Mouse (Mus musculus): Measurements from ENCODE around the gene Pou3f1. TPM values are rescaled to one million over a fixed set of nuclear protein-coding genes. Genes with fewer than 3 reads are reported as not detected.
"Not testable (repeated sequence)": the region's sequence is repeated elsewhere in the genome, so short reads cannot be mapped to it uniquely, and the experiment has no call there.

Gene Pou3f1
- polyA plus RNA-seq, 1 experiment from 2014 or later, result 3.0 TPM

DNA sequence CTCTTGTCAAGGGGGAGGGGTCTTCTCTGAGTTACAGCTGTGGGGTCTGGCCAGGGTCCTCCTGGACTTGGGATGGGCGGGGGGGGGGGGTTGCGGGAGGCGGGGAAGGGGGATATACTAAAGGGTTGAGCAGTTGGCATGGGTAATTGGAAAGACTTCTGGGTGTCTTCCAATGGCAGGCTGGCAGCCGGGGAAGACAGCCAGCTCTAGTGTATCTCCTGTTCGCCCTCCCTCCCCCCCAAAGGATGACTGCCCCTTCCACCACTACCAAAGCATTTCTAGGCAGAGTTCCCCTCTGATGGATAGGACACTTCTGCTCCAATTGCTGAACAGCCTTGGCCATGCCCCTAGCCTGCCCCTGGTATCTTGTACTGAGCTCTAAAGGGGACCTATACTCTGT lies 45.3 kb downstream of the Pou3f1 start:
- Histone ChIP-seq H3K9ac (ENCODE audit: low read depth, low read length) (no peak overlapping the region), H3K4me2 (ENCODE audit: low read length) (peak overlapping the region; percentile 99), H3K27me3 (replicated peaks; ENCODE audit: control insufficient read depth, insufficient read depth, low read length) (0 out of 2 replicates have a peak, but pooled peaks cover 5% of the 10 kb centered on the region), H3K4me1 (ENCODE audit: control insufficient read depth, insufficient read depth, low read depth, low read length) (peaks cover 20% of the 10 kb centered on the region), H3K27ac (ENCODE audit: low read depth, low read length) (peak overlapping the region; percentile 35; the same call in 1 of the 2 replicates), H3K9me3 (ENCODE audit: control insufficient read depth, low read length) (no peaks in the 10 kb centered on the region), H3K36me3 (ENCODE audit: control insufficient read depth, insufficient read depth, low read length) (no peaks in the 10 kb centered on the region), H3K4me3 (ENCODE audit: low read length) (peak overlapping the region; percentile 61)
- WGBS, result 17% methylated on average over 5 of the region's 5 CpGs
- ATAC-seq, result peak; percentile 52

DNA sequence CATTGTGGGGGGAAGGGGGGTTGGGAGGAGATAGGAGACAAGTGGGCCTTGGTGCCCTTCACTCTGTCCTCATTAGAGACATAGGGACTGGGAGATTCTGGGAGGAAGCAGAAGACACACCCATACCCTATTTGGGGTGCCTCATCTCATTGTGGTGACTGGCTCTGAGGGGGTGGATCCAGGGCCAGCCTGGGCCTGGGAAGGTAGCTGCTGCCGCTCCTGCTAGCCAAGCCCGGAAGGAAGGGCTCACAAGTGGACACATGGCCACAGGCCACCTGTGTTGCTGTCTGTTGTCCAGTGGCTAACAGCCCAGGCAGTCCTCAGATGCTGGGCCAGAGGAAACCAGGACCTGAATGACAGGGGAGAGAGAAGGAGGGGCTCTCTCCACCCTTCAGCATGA lies 46.8 kb downstream of the Pou3f1 start:
- ATAC-seq, result no peak
- peaks cover 8% of the 10 kb centered on the region; the same call in 1 of the 2 replicates for H3K27me3 ChIP-seq (replicated peaks; ENCODE audit: control insufficient read depth, insufficient read depth, low read length)

DNA sequence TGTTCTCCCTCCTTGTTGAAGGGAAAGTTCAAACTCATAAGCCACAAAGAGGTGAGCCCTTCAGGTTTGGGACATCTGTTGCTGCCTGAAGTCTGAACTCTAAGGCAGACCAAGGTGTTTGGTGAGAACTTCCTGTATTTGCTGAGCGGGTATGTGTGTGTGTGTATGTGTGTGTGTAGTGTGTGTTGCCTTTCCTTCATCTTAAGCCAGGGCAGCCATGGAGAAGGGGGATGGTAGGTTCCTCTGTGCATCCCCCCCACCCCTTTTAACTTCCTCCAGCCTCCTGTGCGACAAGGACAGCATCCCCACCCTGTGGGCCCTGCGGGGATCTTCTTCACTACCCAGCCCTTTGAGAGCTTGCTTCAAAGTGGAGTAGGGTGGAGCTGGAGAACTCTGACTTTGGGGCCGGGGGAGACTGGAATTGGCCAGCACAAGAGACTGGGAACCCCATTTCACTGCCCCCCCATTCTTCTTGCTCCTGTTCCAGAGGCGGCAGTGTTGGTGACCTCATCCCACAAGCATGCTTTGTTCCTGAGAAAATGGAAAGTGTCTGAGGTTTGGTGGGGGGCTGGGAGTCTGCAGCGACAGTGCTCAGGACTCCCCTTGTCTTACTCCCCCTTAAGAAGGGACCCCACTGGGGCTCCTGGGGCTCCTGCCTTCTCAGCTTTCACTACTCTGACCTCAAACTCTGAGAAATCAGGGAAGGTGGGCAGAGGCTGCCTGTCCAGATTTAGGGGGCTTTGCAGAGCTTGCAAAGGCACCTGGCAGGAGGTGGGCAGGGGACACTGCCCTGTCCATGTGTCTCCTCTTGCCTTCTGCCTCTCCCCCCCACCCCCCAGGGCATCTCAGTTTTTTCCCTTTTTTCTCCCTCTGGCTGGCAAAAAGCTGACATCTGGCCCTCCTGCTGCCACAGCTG lies 47.5 kb downstream of the Pou3f1 start:
- Histone ChIP-seq H3K27ac (ENCODE audit: low read depth, low read length) (peak overlapping the region; percentile 21; the same call in 1 of the 2 replicates), H3K36me3 (ENCODE audit: control insufficient read depth, insufficient read depth, low read length) (no peaks in the 10 kb centered on the region), H3K4me2 (ENCODE audit: low read length) (peak overlapping the region; percentile 1; the same call in 1 of the 2 replicates), H3K9me3 (ENCODE audit: control insufficient read depth, low read length) (no peaks in the 10 kb centered on the region), H3K9ac (ENCODE audit: low read depth, low read length) (no peak overlapping the region), H3K27me3 (replicated peaks; ENCODE audit: control insufficient read depth, insufficient read depth, low read length) (peaks cover 8% of the 10 kb centered on the region), H3K4me3 (ENCODE audit: low read length) (no peak overlapping the region), H3K4me1 (ENCODE audit: control insufficient read depth, insufficient read depth, low read depth, low read length) (peaks cover 27% of the 10 kb centered on the region)
- no peak for ATAC-seq
- 6% methylated on average over 6 of the region's 6 CpGs for WGBS

More for the DNA sequence above, 46.8 kb downstream of the Pou3f1 start:
- no peak overlapping the region for H3K4me3 ChIP-seq (ENCODE audit: low read length)
- WGBS, result 59% methylated on average over 2 of the region's 2 CpGs
- H3K9ac ChIP-seq (ENCODE audit: low read depth, low read length), result no peak overlapping the region
- no peak overlapping the region for H3K27ac ChIP-seq (ENCODE audit: low read depth, low read length)
- 0 out of 2 replicates have a peak overlapping the region, but pooled peaks have one; percentile 3 for H3K4me2 ChIP-seq (ENCODE audit: low read length)
- no peaks in the 10 kb centered on the region for H3K36me3 ChIP-seq (ENCODE audit: control insufficient read depth, insufficient read depth, low read length)
- H3K4me1 ChIP-seq (ENCODE audit: control insufficient read depth, insufficient read depth, low read depth, low read length), result peaks cover 20% of the 10 kb centered on the region
- no peaks in the 10 kb centered on the region for H3K9me3 ChIP-seq (ENCODE audit: control insufficient read depth, low read length)

GRCm38 (mm10) chr4:124704797-124705474 lies 48.3 kb downstream of the Pou3f1 start:
- H3K27me3 ChIP-seq (replicated peaks; ENCODE audit: control insufficient read depth, insufficient read depth, low read length), result peaks cover 12% of the 10 kb centered on the region
- H3K4me2 ChIP-seq (ENCODE audit: low read length), result peak overlapping the region; percentile 1; the same call in 1 of the 2 replicates
- no peak for ATAC-seq
- 22% methylated on average over 11 of the region's 11 CpGs for WGBS
- H3K4me1 ChIP-seq (ENCODE audit: control insufficient read depth, insufficient read depth, low read depth, low read length), result peaks cover 27% of the 10 kb centered on the region
- H3K9ac ChIP-seq (ENCODE audit: low read depth, low read length), result no peak overlapping the region
- no peak overlapping the region for H3K4me3 ChIP-seq (ENCODE audit: low read length)
- peak overlapping the region; percentile 21 for H3K27ac ChIP-seq (ENCODE audit: low read depth, low read length)
- no peaks in the 10 kb centered on the region for H3K36me3 ChIP-seq (ENCODE audit: control insufficient read depth, insufficient read depth, low read length)
- H3K9me3 ChIP-seq (ENCODE audit: control insufficient read depth, low read length), result no peaks in the 10 kb centered on the region

- Histone ChIP-seq H3K4me3 (ENCODE audit: low read length) (no peak overlapping the region), H3K36me3 (ENCODE audit: control insufficient read depth, insufficient read depth, low read length) (no peaks in the 10 kb centered on the region), H3K27me3 (replicated peaks; ENCODE audit: control insufficient read depth, insufficient read depth, low read length) (peaks cover 16% of the 10 kb centered on the region), H3K4me2 (ENCODE audit: low read length) (no peak overlapping the region), H3K9ac (ENCODE audit: low read depth, low read length) (peak overlapping the region; percentile 9; the same call in 1 of the 2 replicates), H3K27ac (ENCODE audit: low read depth, low read length) (no peak overlapping the region; the same call in 1 of the 2 replicates), H3K4me1 (ENCODE audit: control insufficient read depth, insufficient read depth, low read depth, low read length) (peaks cover 21% of the 10 kb centered on the region), H3K9me3 (ENCODE audit: control insufficient read depth, low read length) (no peaks in the 10 kb centered on the region)
- WGBS, result 85% methylated on average over 23 of the region's 23 CpGs
- no peak for ATAC-seq
Measured at GRCm38 (mm10) chr4:124705661-124706269, 49.2 kb downstream of the Pou3f1 start.

GRCm38 (mm10) chr4:124707381-124708199 lies 51.0 kb downstream of the Pou3f1 start:
- WGBS, result 89% methylated on average over 25 of the region's 25 CpGs

DNA sequence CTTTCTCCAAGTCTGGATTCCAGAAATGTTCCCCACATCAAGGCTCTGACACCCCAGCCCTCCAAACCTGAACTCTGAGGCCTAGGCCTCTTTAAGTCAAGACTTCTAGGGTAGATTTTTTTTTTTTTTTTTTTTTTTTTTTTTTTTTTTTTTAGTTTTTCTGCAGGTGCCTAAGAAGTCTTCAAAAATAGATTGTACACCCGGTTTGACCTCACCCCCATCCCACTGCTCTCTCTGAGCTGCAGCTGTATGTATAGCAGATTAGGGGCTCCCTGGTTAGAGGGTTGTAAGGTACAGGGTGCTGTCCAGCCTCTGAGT lies 51.6 kb downstream of the Pou3f1 start:
- WGBS, result 29% methylated on average over 1 of the region's 1 CpGs

More at GRCm38 (mm10) chr4:124707381-124708199, 51.0 kb downstream of the Pou3f1 start:
- H3K9ac ChIP-seq (ENCODE audit: low read depth, low read length); H3K36me3 ChIP-seq (ENCODE audit: control insufficient read depth, insufficient read depth, low read length); ATAC-seq; H3K27ac ChIP-seq (ENCODE audit: low read depth, low read length); H3K4me3 ChIP-seq (ENCODE audit: low read length); H3K4me2 ChIP-seq (ENCODE audit: low read length); H3K9me3 ChIP-seq (ENCODE audit: control insufficient read depth, low read length): not testable (repeated sequence)
- H3K4me1 ChIP-seq (ENCODE audit: control insufficient read depth, insufficient read depth, low read depth, low read length), result peaks cover 13% of the 10 kb centered on the region
- H3K27me3 ChIP-seq (replicated peaks; ENCODE audit: control insufficient read depth, insufficient read depth, low read length), result peaks cover 17% of the 10 kb centered on the region

More for the DNA sequence above, 51.6 kb downstream of the Pou3f1 start:
- H3K27me3 ChIP-seq (replicated peaks; ENCODE audit: control insufficient read depth, insufficient read depth, low read length), result peaks cover 17% of the 10 kb centered on the region
- H3K4me3 ChIP-seq (ENCODE audit: low read length); H3K9me3 ChIP-seq (ENCODE audit: control insufficient read depth, low read length); ATAC-seq; H3K36me3 ChIP-seq (ENCODE audit: control insufficient read depth, insufficient read depth, low read length); H3K9ac ChIP-seq (ENCODE audit: low read depth, low read length): not testable (repeated sequence)
- H3K4me1 ChIP-seq (ENCODE audit: control insufficient read depth, insufficient read depth, low read depth, low read length), result peaks cover 13% of the 10 kb centered on the region
- peak overlapping the region; percentile 61 for H3K4me2 ChIP-seq (ENCODE audit: low read length)
- 0 out of 2 replicates have a peak overlapping the region, but pooled peaks have one; percentile 34 for H3K27ac ChIP-seq (ENCODE audit: low read depth, low read length)

All from hindbrain, embryonic 16.5 days (tissue).